Mouse (Mus musculus) bone marrow macrophage, adult 2 months (primary cell): ENCODE results near the gene Lin37.

Experiments used
- CTCF ChIP-seq: IDR thresholded peaks from 2 replicates; pipeline ENCODE4 v1.5.1; 2012; ENCODE audit warnings: low read depth, mild to moderate bottlenecking, low read length, moderate library complexity
- POLR2A ChIP-seq: IDR thresholded peaks from 2 replicates; pipeline ENCODE4 v1.6.1; 2012; ENCODE audit warnings: mild to moderate bottlenecking, low read depth, low read length, borderline replicate concordance

DNA sequence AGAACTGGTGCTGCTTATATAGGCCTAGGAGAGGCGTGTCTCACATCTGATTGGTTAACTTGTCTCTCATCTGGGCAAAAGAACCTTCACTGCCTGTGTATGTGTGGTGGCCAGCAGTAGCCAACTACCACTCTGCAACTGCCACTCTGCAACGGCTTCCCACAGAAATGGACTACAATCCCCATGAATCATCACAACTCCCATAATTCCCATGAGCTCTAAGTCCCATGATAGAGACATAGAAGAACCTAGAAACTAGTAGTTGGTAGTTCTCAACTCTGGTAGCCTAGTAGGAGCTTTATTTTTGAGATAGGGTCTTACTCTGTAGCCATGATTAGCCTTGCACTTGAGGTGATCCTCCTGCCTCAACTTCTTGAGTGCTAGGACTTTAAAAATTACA, 9.8 kb downstream of the Lin37 start:
- no peak for TF ChIP-seq POLR2A
- no peak for TF ChIP-seq CTCF
